Mouse (Mus musculus): ENCODE measurements around the gene Nup188. TPM values are rescaled to one million over a fixed set of nuclear protein-coding genes. Genes with fewer than 3 reads are reported as not detected.

Nup188 gene
- polyA plus RNA-seq, 1 experiment from 2014 or later = 54.0 TPM

- ATAC-seq (replicated peaks; ENCODE audit: insufficient number of reproducible peaks, low FRiP score, low TSS enrichment, low read depth) = no peak
- WGBS = 83% methylated on average over 2 of the region's 2 CpGs
Observed at GRCm38 (mm10) chr2:30283193-30283592, 3.0 kb upstream of the Nup188 start.

GRCm38 (mm10) chr2:30285004-30285403 is 1.2 kb upstream of the Nup188 start:
- ATAC-seq (replicated peaks; ENCODE audit: insufficient number of reproducible peaks, low FRiP score, low TSS enrichment, low read depth) (no peak), DNase-seq (ENCODE audit: low spot score) (no peak)
- H3K9me3 ChIP-seq (replicated peaks; ENCODE audit: control insufficient read depth, low read length) = no peaks in the 10 kb centered on the region
- H3K4me1 ChIP-seq (ENCODE audit: control insufficient read depth, insufficient read depth, low read length) = no peaks in the 10 kb centered on the region
- no peak overlapping the region; the same call in 1 of the 2 replicates for H3K9ac ChIP-seq (replicated peaks; ENCODE audit: low read length)
- WGBS = 91% methylated on average over 5 of the region's 5 CpGs
- no peaks in the 10 kb centered on the region for H3K36me3 ChIP-seq (replicated peaks; ENCODE audit: control insufficient read depth, insufficient read depth, low read depth, low read length)
- H3K4me2 ChIP-seq (ENCODE audit: low read depth, low read length) = no peak overlapping the region
- no peaks in the 10 kb centered on the region for H3K27me3 ChIP-seq (ENCODE audit: control insufficient read depth, insufficient read depth, low read length)
- H3K4me3 ChIP-seq (ENCODE audit: low read depth, low read length) = no peak overlapping the region; the same call in 1 of the 2 replicates
- no peak overlapping the region for H3K27ac ChIP-seq (replicated peaks; ENCODE audit: low read depth, low read length)

More at GRCm38 (mm10) chr2:30283193-30283592, 3.0 kb upstream of the Nup188 start:
- Histone ChIP-seq H3K27me3 (ENCODE audit: control insufficient read depth, insufficient read depth, low read length) (no peaks in the 10 kb centered on the region), H3K4me2 (ENCODE audit: low read depth, low read length) (no peak overlapping the region), H3K36me3 (replicated peaks; ENCODE audit: control insufficient read depth, insufficient read depth, low read depth, low read length) (no peaks in the 10 kb centered on the region), H3K27ac (replicated peaks; ENCODE audit: low read depth, low read length) (no peak overlapping the region), H3K9me3 (replicated peaks; ENCODE audit: control insufficient read depth, low read length) (no peaks in the 10 kb centered on the region), H3K4me1 (ENCODE audit: control insufficient read depth, insufficient read depth, low read length) (no peaks in the 10 kb centered on the region), H3K9ac (replicated peaks; ENCODE audit: low read length) (no peak overlapping the region), H3K4me3 (ENCODE audit: low read depth, low read length) (no peak overlapping the region)
- DNase-seq (ENCODE audit: low spot score) = no peak

- WGBS = 14% methylated on average over 38 of the region's 38 CpGs
- no peak overlapping the region; the same call in 1 of the 2 replicates for H3K27ac ChIP-seq (replicated peaks; ENCODE audit: low read depth, low read length)
- H3K4me3 ChIP-seq (ENCODE audit: low read depth, low read length) = peak overlapping the region; percentile 97
- H3K27me3 ChIP-seq (ENCODE audit: control insufficient read depth, insufficient read depth, low read length) = no peaks in the 10 kb centered on the region
- DNase-seq (ENCODE audit: low spot score) (no peak), ATAC-seq (replicated peaks; ENCODE audit: insufficient number of reproducible peaks, low FRiP score, low TSS enrichment, low read depth) (peak; percentile 68)
- no peaks in the 10 kb centered on the region for H3K36me3 ChIP-seq (replicated peaks; ENCODE audit: control insufficient read depth, insufficient read depth, low read depth, low read length)
- peak overlapping the region; percentile 93 for H3K4me2 ChIP-seq (ENCODE audit: low read depth, low read length)
- no peaks in the 10 kb centered on the region for H3K4me1 ChIP-seq (ENCODE audit: control insufficient read depth, insufficient read depth, low read length)
- H3K9me3 ChIP-seq (replicated peaks; ENCODE audit: control insufficient read depth, low read length) = no peaks in the 10 kb centered on the region
- H3K9ac ChIP-seq (replicated peaks; ENCODE audit: low read length) = peak overlapping the region; percentile 96
Observed at GRCm38 (mm10) chr2:30285416-30286181, 598 bp upstream of the Nup188 start.

- peak; percentile 53 for DNase-seq (ENCODE audit: low spot score)
Observed at GRCm38 (mm10) chr2:30287027-30287373, 803 bp downstream of the Nup188 start.

GRCm38 (mm10) chr2:30299525-30299924 is 13.3 kb downstream of the Nup188 start:
- Histone ChIP-seq H3K9me3 (replicated peaks; ENCODE audit: control insufficient read depth, low read length) (no peaks in the 10 kb centered on the region), H3K4me3 (ENCODE audit: low read depth, low read length) (no peak overlapping the region), H3K27me3 (ENCODE audit: control insufficient read depth, insufficient read depth, low read length) (no peaks in the 10 kb centered on the region), H3K27ac (replicated peaks; ENCODE audit: low read depth, low read length) (no peak overlapping the region), H3K9ac (replicated peaks; ENCODE audit: low read length) (no peak overlapping the region), H3K36me3 (replicated peaks; ENCODE audit: control insufficient read depth, insufficient read depth, low read depth, low read length) (peaks cover 3% of the 10 kb centered on the region), H3K4me2 (ENCODE audit: low read depth, low read length) (no peak overlapping the region), H3K4me1 (ENCODE audit: control insufficient read depth, insufficient read depth, low read length) (no peaks in the 10 kb centered on the region)
- no peak for ATAC-seq (replicated peaks; ENCODE audit: insufficient number of reproducible peaks, low FRiP score, low TSS enrichment, low read depth)
- no peak for DNase-seq (ENCODE audit: low spot score)
- WGBS = 83% methylated on average over 3 of the region's 3 CpGs

More at GRCm38 (mm10) chr2:30287027-30287373, 803 bp downstream of the Nup188 start:
- Histone ChIP-seq H3K27me3 (ENCODE audit: control insufficient read depth, insufficient read depth, low read length) (no peaks in the 10 kb centered on the region), H3K27ac (replicated peaks; ENCODE audit: low read depth, low read length) (peak overlapping the region; percentile 49; the same call in 1 of the 2 replicates), H3K9ac (replicated peaks; ENCODE audit: low read length) (peak overlapping the region; percentile 96), H3K4me1 (ENCODE audit: control insufficient read depth, insufficient read depth, low read length) (no peaks in the 10 kb centered on the region), H3K36me3 (replicated peaks; ENCODE audit: control insufficient read depth, insufficient read depth, low read depth, low read length) (no peaks in the 10 kb centered on the region), H3K4me2 (ENCODE audit: low read depth, low read length) (peak overlapping the region; percentile 93), H3K9me3 (replicated peaks; ENCODE audit: control insufficient read depth, low read length) (no peaks in the 10 kb centered on the region), H3K4me3 (ENCODE audit: low read depth, low read length) (peak overlapping the region; percentile 97)
- WGBS = 0% methylated on average over 10 of the region's 10 CpGs
- ATAC-seq (replicated peaks; ENCODE audit: insufficient number of reproducible peaks, low FRiP score, low TSS enrichment, low read depth) = no peak

- Histone ChIP-seq H3K4me3 (ENCODE audit: low read depth, low read length) (no peak overlapping the region), H3K27me3 (ENCODE audit: control insufficient read depth, insufficient read depth, low read length) (no peaks in the 10 kb centered on the region), H3K9ac (replicated peaks; ENCODE audit: low read length) (no peak overlapping the region), H3K36me3 (replicated peaks; ENCODE audit: control insufficient read depth, insufficient read depth, low read depth, low read length) (peaks cover 7% of the 10 kb centered on the region), H3K4me2 (ENCODE audit: low read depth, low read length) (no peak overlapping the region), H3K9me3 (replicated peaks; ENCODE audit: control insufficient read depth, low read length) (no peaks in the 10 kb centered on the region), H3K27ac (replicated peaks; ENCODE audit: low read depth, low read length) (no peak overlapping the region), H3K4me1 (ENCODE audit: control insufficient read depth, insufficient read depth, low read length) (no peaks in the 10 kb centered on the region)
- ATAC-seq (replicated peaks; ENCODE audit: insufficient number of reproducible peaks, low FRiP score, low TSS enrichment, low read depth) (no peak), DNase-seq (ENCODE audit: low spot score) (no peak)
- WGBS = 92% methylated on average over 5 of the region's 5 CpGs
Observed at GRCm38 (mm10) chr2:30299966-30300365, 13.8 kb downstream of the Nup188 start.

- Histone ChIP-seq H3K4me1 (ENCODE audit: control insufficient read depth, insufficient read depth, low read length) (no peaks in the 10 kb centered on the region), H3K9me3 (replicated peaks; ENCODE audit: control insufficient read depth, low read length) (no peaks in the 10 kb centered on the region), H3K27ac (replicated peaks; ENCODE audit: low read depth, low read length) (no peak overlapping the region), H3K4me2 (ENCODE audit: low read depth, low read length) (no peak overlapping the region), H3K4me3 (ENCODE audit: low read depth, low read length) (no peak overlapping the region), H3K36me3 (replicated peaks; ENCODE audit: control insufficient read depth, insufficient read depth, low read depth, low read length) (peaks cover 16% of the 10 kb centered on the region), H3K27me3 (ENCODE audit: control insufficient read depth, insufficient read depth, low read length) (no peaks in the 10 kb centered on the region), H3K9ac (replicated peaks; ENCODE audit: low read length) (no peak overlapping the region)
- DNase-seq (ENCODE audit: low spot score) (no peak), ATAC-seq (replicated peaks; ENCODE audit: insufficient number of reproducible peaks, low FRiP score, low TSS enrichment, low read depth) (no peak)
- WGBS = 95% methylated on average over 7 of the region's 7 CpGs
Observed at GRCm38 (mm10) chr2:30306087-30306486, 19.9 kb downstream of the Nup188 start.

GRCm38 (mm10) chr2:30309351-30309750 is 23.2 kb downstream of the Nup188 start:
- H3K9me3 ChIP-seq (replicated peaks; ENCODE audit: control insufficient read depth, low read length) = no peaks in the 10 kb centered on the region
- no peak overlapping the region for H3K27ac ChIP-seq (replicated peaks; ENCODE audit: low read depth, low read length)
- no peak overlapping the region for H3K9ac ChIP-seq (replicated peaks; ENCODE audit: low read length)
- H3K36me3 ChIP-seq (replicated peaks; ENCODE audit: control insufficient read depth, insufficient read depth, low read depth, low read length) = peaks cover 19% of the 10 kb centered on the region
- 93% methylated on average over 3 of the region's 3 CpGs for WGBS
- H3K27me3 ChIP-seq (ENCODE audit: control insufficient read depth, insufficient read depth, low read length) = no peaks in the 10 kb centered on the region
- no peak for DNase-seq (ENCODE audit: low spot score)
- no peak overlapping the region for H3K4me2 ChIP-seq (ENCODE audit: low read depth, low read length)
- no peaks in the 10 kb centered on the region for H3K4me1 ChIP-seq (ENCODE audit: control insufficient read depth, insufficient read depth, low read length)
- no peak for ATAC-seq (replicated peaks; ENCODE audit: insufficient number of reproducible peaks, low FRiP score, low TSS enrichment, low read depth)
- H3K4me3 ChIP-seq (ENCODE audit: low read depth, low read length) = no peak overlapping the region

Data from embryonic facial prominence, embryonic 11.5 days (tissue).